Mouse (Mus musculus): ENCODE data around the gene Gm4070.
A peak's percentile ranks its signal among the peaks of the same experiment; 100 is the strongest.
"Not testable (repeated sequence)": the region's sequence is repeated elsewhere in the genome, so short reads cannot be mapped to it uniquely, and the experiment has no call there.

The Gm4070 gene

GRCm38 (mm10) chr7:105953812-105954211 is at the start of gene Gm4070:
Gene Gm4070 (minus strand): TSS chr7:105953967.
- peak; percentile 1 to 3 for DNase-seq (ENCODE audit: low spot score in 2 of 2)

GRCm38 (mm10) chr7:105954540-105954939 is 773 bp upstream of the Gm4070 start:
- DNase-seq (ENCODE audit: low spot score in 2 of 2): not testable (repeated sequence)

GRCm38 (mm10) chr7:105952408-105952807 is 1.4 kb downstream of the Gm4070 start:
- DNase-seq (ENCODE audit: low spot score in 2 of 2): not testable (repeated sequence)

- DNase-seq (ENCODE audit: low spot score in 2 of 2): not testable (repeated sequence)
Observed at GRCm38 (mm10) chr7:105945238-105945637, 8.5 kb downstream of the Gm4070 start.

GRCm38 (mm10) chr7:105932132-105932531 is 21.6 kb downstream of the Gm4070 start:
- DNase-seq (ENCODE audit: low spot score in 2 of 2): not testable (repeated sequence)

GRCm38 (mm10) chr7:105883588-105884336 is 70.0 kb downstream of the Gm4070 start:
- not testable (repeated sequence) for DNase-seq (ENCODE audit: low spot score in 2 of 2)

GRCm38 (mm10) chr7:105879717-105880484 is 73.9 kb downstream of the Gm4070 start:
- DNase-seq (ENCODE audit: low spot score in 2 of 2): not testable (repeated sequence)

GRCm38 (mm10) chr7:105855718-105856560 is 97.8 kb downstream of the Gm4070 start:
- not testable (repeated sequence) for DNase-seq (ENCODE audit: low spot score in 2 of 2)
